Mouse (Mus musculus) brain, embryonic 14.5 days (tissue): Measurements from ENCODE around the gene Lemd1. TPM values are rescaled to one million over a fixed set of nuclear protein-coding genes. Genes with fewer than 3 reads are reported as not detected.

Source experiments
- DNase-seq: peaks from one replicate; pipeline ENCODE4 v3.0.0-alpha.2; 2011; ENCODE audit warnings: low read depth
- CTCF ChIP-seq: fragments of 200-500 bp; IDR thresholded peaks from 2 replicates; pipeline ENCODE4 v1.5.1; 2012; ENCODE audit warnings: inconsistent platforms, mild to moderate bottlenecking, moderate library complexity, borderline replicate concordance; ENCODE audit not compliant: insufficient read depth, insufficient read length; ENCODE audit errors: extremely low read depth
- POLR2A ChIP-seq: fragments of 200-500 bp; IDR thresholded peaks from 2 replicates; pipeline ENCODE4 v1.6.1; 2012; ENCODE audit warnings: mild to moderate bottlenecking, inconsistent platforms, borderline replicate concordance; ENCODE audit not compliant: poor library complexity, insufficient read depth, insufficient read length, severe bottlenecking; ENCODE audit errors: extremely low read depth
- polyA plus RNA-seq: library from polyadenylated mRNA; depleted of rRNA; stranded (reverse); fragments of >200 nt; gene quantifications from 2 replicates; pipeline ENCODE4 v1.2.3, GENCODE M21; 2012; rRNA removed

The Lemd1 gene
- polyA plus RNA-seq, 1 experiment: 25.1 TPM

- no peak for DNase-seq
- no peak for TF ChIP-seq CTCF
- no peak for TF ChIP-seq POLR2A
Observed at GRCm38 (mm10) chr1:132299744-132300143, 108.5 kb downstream of the Lemd1 start.

- no peak for TF ChIP-seq POLR2A
- TF ChIP-seq CTCF: no peak
- DNase-seq: no peak
Observed at GRCm38 (mm10) chr1:132301242-132301641, 110.0 kb downstream of the Lemd1 start.

DNA sequence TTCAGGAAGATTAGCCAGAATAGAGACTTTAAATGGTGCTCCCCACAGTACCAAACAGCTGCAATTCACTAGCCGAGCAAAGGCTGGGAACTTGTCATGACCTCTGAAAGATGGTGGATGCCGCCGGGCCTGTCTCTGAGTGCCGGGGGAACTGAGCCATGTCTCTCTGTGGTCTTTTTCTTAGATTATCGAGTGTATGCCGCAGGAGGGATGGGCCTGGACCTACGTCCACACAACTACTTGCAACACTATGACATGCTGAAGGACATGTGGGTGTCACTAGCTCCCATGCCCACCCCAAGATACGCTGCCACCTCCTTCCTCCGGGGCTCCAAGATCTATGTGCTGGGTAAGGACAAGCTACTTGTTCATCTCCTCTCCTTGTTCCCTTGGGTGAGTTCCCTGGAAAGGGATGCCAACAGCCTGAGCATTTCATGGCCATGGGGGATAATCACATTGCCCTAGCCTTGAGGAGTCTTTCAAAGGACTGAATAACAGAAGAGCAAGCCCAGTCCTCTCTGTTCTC, 111.2 kb downstream of the Lemd1 start:
- TF ChIP-seq CTCF (no peak), POLR2A (no peak)
- no peak for DNase-seq

- TF ChIP-seq CTCF: no peak
- TF ChIP-seq POLR2A: no peak
- no peak for DNase-seq
Observed at GRCm38 (mm10) chr1:132304618-132305214, 113.5 kb downstream of the Lemd1 start.

GRCm38 (mm10) chr1:132306160-132306559, 114.9 kb downstream of the Lemd1 start:
- peak; percentile 74 for DNase-seq
- no peak for TF ChIP-seq POLR2A
- peak; percentile 76; the same call in 1 of the 2 replicates for TF ChIP-seq CTCF

DNA sequence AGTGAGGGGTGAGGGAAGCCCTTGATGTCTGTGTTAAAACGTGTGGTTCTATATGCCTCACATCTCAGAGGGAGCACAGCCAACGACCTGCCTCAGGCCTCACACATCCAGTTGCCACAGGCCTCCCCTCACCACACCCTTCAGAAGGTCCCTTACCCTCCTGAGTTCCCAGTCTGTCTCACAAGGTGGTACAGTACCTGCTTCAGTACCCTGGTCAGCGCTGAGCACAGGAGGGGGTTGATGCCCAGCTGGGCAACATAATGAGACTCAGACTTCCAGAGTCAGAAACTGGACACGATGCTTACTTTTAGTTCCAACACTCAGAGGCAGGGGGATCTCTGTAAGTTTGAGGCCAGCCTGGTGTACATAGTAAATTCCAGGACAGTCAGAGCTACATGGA, 115.6 kb downstream of the Lemd1 start:
- DNase-seq: no peak

DNA sequence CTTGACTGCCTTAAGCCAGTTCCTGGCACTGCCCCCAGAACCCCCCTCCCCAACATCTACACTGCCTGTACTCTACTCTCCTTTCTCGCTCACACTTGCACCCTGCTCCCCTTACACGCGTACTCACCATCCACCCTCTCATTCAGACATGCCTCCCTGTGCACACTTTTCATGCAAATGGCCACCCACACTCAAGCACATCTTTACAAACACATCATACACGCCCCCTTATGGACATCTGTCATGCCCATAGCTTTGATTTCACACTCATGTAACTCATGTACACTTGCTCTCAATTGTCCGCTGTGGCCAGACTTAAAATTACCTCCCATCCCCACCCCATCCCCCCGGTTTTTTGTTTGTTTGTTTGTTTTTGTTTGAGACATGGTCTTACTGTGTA, 116.7 kb downstream of the Lemd1 start:
- DNase-seq: no peak
- no peak for TF ChIP-seq POLR2A
- TF ChIP-seq CTCF: no peak

More for the DNA sequence above, 115.6 kb downstream of the Lemd1 start:
- TF ChIP-seq CTCF (no peak), POLR2A (no peak)

DNA sequence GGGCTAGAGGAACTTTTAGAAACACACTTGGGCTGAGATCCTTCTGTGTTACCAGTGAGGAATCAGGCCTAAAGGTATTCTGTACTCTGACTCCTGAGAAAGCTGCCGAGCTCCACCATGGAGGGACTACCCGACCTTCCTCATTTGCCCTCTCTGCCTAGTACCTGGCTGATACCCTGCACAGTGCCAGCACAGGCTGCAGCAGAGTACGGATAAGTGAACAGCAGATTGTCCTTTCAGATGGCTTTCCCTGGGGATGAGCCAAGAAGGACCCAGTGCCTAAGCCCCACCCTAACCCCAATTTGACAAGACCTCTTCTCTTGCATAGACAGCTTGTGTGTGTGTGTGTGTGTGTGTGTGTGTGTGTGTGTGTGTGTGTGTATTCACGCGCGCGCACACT, 117.4 kb downstream of the Lemd1 start:
- TF ChIP-seq CTCF (no peak), POLR2A (no peak)
- DNase-seq: no peak

Other genes with a start within 250 kb of the Lemd1 start
- gene Slc45a3, start 228.5 kb upstream of the Lemd1 start, polyA plus RNA-seq: 4.1 and 5.7 TPM in 2 replicates
- 12.7 and 16.6 TPM in 2 replicates for gene Elk4, start 183.8 kb upstream of the Lemd1 start, polyA plus RNA-seq
- gene Mfsd4a, start 123.4 kb upstream of the Lemd1 start, polyA plus RNA-seq: 2.0 and 2.2 TPM in 2 replicates
- 1.3 TPM in 2 replicates for gene Cdk18, start 51.7 kb upstream of the Lemd1 start, polyA plus RNA-seq
- 21.7 and 23.3 TPM in 2 replicates for gene AC124108.1, start within 50 bp of the Lemd1 start, polyA plus RNA-seq
- gene Gm10188, start 38.3 kb downstream of the Lemd1 start, polyA plus RNA-seq: not detected in 2 replicates
- gene Klhdc8a, start 107.2 kb downstream of the Lemd1 start, polyA plus RNA-seq: 5.7 and 8.1 TPM in 2 replicates
- 22.3 and 23.7 TPM in 2 replicates for gene Nuak2, start 124.7 kb downstream of the Lemd1 start, polyA plus RNA-seq
- gene Tmcc2, start 199.8 kb downstream of the Lemd1 start, polyA plus RNA-seq: 53.1 and 74.0 TPM in 2 replicates
- gene Dstyk, start 226.1 kb downstream of the Lemd1 start, polyA plus RNA-seq: 13.4 and 13.6 TPM in 2 replicates